Mouse (Mus musculus) hindbrain, embryonic 13.5 days (tissue): ENCODE results near the gene Mtcl1. TPM values are rescaled to one million over a fixed set of nuclear protein-coding genes. Genes with fewer than 3 reads are reported as not detected.

Experiments
- ATAC-seq: fragments of 200-750 bp; cut with Nextera tagmentation; 2 replicates; pipeline ENCODE4 v1.8.0; 2017; ENCODE audit warnings: moderate TSS enrichment; ENCODE audit not compliant: low FRiP score
- H3K27ac ChIP-seq: fragments of 300-500 bp; sonication (generic); 2 replicates; pipeline ENCODE4 v1.5.1; 2015; ENCODE audit warnings: inconsistent platforms, mild to moderate bottlenecking, moderate library complexity
- H3K27me3 ChIP-seq: fragments of 300-500 bp; sonication (generic); 2 replicates; pipeline ENCODE4 v1.6.1; 2015; ENCODE audit warnings: mild to moderate bottlenecking, inconsistent platforms
- H3K36me3 ChIP-seq: fragments of 300-500 bp; sonication (generic); 2 replicates; pipeline ENCODE4 v1.6.1; 2015; ENCODE audit warnings: mild to moderate bottlenecking, inconsistent platforms
- H3K4me1 ChIP-seq: fragments of 300-500 bp; sonication (generic); replicated peaks from 2 replicates; pipeline ENCODE4 v1.6.1; 2015; ENCODE audit warnings: inconsistent platforms
- H3K4me2 ChIP-seq: fragments of 300-500 bp; sonication (generic); 2 replicates; pipeline ENCODE4 v1.6.1; 2015; ENCODE audit warnings: inconsistent platforms, mild to moderate bottlenecking, moderate library complexity
- H3K4me3 ChIP-seq: fragments of 300-500 bp; sonication (generic); 2 replicates; pipeline ENCODE4 v1.5.1; 2015; ENCODE audit warnings: mild to moderate bottlenecking, inconsistent platforms
- H3K9ac ChIP-seq: fragments of 300-500 bp; sonication (generic); 2 replicates; pipeline ENCODE4 v1.6.1; 2015; ENCODE audit warnings: mild to moderate bottlenecking, inconsistent platforms
- H3K9me3 ChIP-seq: fragments of 300-500 bp; sonication (generic); 2 replicates; pipeline ENCODE4 v1.6.1; 2016; ENCODE audit warnings: inconsistent platforms
- WGBS: fragments of 180-500 bp; shearing (Covaris S2); methylation state at CpG from one replicate; pipeline ENCODE4 v1.1.7; 2015; 5-methylcytosine and 5-hydroxymethylcytosine counted together
- polyA plus RNA-seq: library from polyadenylated mRNA; unstranded; fragments of >200 nt; fragmentation: Nextera tagmentation; extraction: Ambion mirVana; gene quantifications from 2 replicates; pipeline ENCODE4 v1.2.1, GENCODE M21; 2015

Mtcl1 gene
- polyA plus RNA-seq, 1 experiment from 2014 or later, result 50.9 TPM

DNA sequence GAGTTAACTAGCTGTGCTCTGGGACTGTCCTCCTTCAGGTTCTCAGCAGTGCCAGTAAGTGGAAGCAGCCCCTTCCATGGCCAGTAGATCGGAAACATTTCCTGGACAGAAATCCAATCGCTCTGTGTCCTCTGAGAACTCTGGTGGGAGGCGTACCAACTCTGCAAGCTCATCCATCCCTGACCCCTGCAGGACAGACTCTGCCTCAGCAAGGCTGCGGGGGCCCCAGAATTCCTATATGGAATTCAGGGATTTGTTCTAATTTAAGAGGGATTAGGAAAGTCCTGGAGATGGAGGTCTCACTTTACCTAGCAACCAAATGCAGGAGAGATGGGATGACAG is 123.4 kb downstream of the Mtcl1 start:
- ATAC-seq, result no peak
- Histone ChIP-seq H3K27ac (peak overlapping the region; percentile 88), H3K4me3 (no peak overlapping the region), H3K27me3 (no peaks in the 10 kb centered on the region), H3K9ac (0 out of 2 replicates have a peak overlapping the region, but pooled peaks have one; percentile 61), H3K36me3 (no peaks in the 10 kb centered on the region), H3K4me1 (peaks cover 26% of the 10 kb centered on the region), H3K9me3 (no peaks in the 10 kb centered on the region; the same call in 1 of the 2 replicates), H3K4me2 (peak overlapping the region; percentile 49; the same call in 1 of the 2 replicates)
- 77% methylated on average over 4 of the region's 4 CpGs for WGBS

DNA sequence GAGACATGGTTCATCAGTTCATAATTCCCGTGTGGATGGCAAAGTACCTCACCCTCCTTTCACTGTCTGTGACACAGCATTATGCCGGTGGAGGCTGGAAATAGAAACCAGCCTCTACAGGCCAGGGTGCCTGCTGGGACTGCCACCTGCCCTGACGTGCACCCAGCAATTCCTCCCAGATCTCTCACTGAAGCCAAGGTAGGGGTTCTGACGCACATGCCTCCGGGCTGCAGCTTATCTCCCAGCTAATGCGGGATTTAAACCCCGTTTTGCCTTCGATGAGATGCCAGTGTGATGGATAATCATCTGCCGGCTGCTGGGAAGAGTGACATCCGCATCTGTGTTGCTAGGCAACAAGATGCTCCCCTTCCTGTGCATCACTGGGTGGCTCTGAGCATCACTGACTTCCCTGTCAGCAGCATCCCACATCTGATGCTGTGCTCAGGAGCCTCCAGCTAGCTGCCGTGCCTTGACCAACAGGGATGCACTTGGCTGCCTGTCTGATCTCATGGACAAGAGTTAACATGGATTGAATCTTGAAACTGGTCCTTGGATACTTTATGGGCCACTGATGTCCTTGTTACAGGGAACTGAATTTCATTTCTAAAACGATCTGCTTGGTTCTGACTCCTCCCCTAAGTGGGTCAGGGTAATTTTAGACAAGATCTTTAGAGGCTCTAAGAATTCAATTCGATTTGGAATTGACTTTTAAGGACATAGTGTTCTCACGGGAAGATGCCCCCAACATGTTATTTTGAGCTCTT is 123.9 kb downstream of the Mtcl1 start:
- ATAC-seq, result peak; percentile 92
- H3K9me3 ChIP-seq, result no peaks in the 10 kb centered on the region; the same call in 1 of the 2 replicates
- peak overlapping the region; percentile 21 for H3K4me3 ChIP-seq
- WGBS, result 32% methylated on average over 14 of the region's 14 CpGs
- H3K4me1 ChIP-seq, result peaks cover 26% of the 10 kb centered on the region
- H3K9ac ChIP-seq, result peak overlapping the region; percentile 61
- H3K27ac ChIP-seq, result peak overlapping the region; percentile 88
- H3K36me3 ChIP-seq, result no peaks in the 10 kb centered on the region
- no peaks in the 10 kb centered on the region for H3K27me3 ChIP-seq
- H3K4me2 ChIP-seq, result peak overlapping the region; percentile 49

DNA sequence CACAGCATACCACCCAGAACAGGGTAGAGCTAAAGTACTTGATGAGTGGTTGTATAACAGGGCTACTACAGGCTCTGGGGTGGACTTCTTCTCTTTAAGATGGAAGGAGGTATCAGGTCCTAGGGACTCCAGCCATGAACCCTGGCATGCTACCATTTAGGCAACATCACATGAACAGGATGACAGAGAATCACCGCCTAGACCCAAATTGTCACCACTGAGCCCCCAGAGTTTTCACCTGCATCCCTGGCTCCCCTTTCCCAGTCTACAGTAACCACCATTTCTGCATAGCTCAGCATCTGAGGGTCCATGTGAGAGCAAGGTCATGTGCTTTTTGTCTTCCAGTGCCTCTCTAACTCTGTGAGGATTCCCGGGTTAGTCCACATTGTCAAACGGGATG is 124.7 kb downstream of the Mtcl1 start:
- Histone ChIP-seq H3K27me3 (no peaks in the 10 kb centered on the region), H3K4me3 (no peak overlapping the region), H3K27ac (peak overlapping the region; percentile 88), H3K9me3 (no peaks in the 10 kb centered on the region; the same call in 1 of the 2 replicates), H3K9ac (no peak overlapping the region), H3K36me3 (no peaks in the 10 kb centered on the region), H3K4me1 (peaks cover 26% of the 10 kb centered on the region), H3K4me2 (no peak overlapping the region)
- WGBS, result 79% methylated on average over 3 of the region's 3 CpGs
- ATAC-seq, result no peak

DNA sequence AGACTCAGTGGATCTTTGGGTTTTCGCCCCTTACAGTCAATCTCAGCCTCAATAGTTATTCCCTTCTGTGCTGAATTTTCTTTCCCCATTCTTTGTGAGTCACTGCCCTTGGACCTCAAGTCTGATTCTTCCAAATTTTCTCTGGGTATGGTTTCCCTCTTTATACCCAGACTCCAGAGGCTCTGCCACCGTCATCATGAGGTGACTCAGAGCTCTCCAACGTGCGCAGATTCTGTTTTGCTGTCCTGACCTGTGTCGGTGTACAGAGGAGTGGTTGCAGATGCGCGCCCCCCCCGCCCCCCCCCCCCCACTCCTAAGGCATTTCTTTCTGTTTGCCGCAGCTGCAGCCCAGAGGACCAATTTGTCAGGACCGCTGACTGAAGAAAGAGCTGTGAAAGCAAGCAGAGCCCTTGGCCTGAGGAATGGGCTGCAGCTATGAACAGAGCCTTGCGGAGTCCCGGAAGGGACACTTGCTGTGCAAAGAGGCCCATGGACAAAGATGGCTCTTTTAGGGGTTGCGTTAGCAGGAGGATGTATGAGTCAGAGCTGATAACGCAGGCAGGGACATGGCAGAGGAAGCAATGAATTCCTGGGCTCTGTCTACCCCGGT is 126.8 kb downstream of the Mtcl1 start:
- 65% methylated on average over 15 of the region's 15 CpGs for WGBS
- Histone ChIP-seq H3K9me3 (no peaks in the 10 kb centered on the region; the same call in 1 of the 2 replicates), H3K4me1 (peaks cover 26% of the 10 kb centered on the region), H3K27me3 (no peaks in the 10 kb centered on the region), H3K36me3 (no peaks in the 10 kb centered on the region), H3K27ac (no peak overlapping the region), H3K4me3 (no peak overlapping the region), H3K4me2 (no peak overlapping the region), H3K9ac (no peak overlapping the region)
- no peak for ATAC-seq

DNA sequence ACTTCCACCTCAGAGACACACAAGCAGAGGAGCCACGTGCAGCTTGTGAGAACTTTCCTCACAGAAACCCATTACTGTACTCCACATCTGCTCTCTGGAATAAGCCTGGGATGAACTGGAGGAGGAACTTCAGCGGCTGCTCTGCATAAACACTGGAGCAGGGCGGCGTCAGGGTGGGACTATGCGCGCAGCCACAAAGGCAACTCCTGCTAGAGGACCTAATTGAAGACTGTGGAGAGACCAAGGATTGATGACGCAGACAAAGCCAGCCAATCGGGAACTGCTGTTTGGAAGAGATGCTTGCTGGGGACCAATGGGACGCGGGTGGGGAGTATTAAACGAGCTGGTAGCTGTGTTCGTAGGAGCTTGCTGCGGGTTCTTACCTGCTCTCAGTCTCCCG is 127.6 kb downstream of the Mtcl1 start:
- H3K9me3 ChIP-seq, result no peaks in the 10 kb centered on the region
- no peak overlapping the region for H3K4me3 ChIP-seq
- H3K9ac ChIP-seq, result no peak overlapping the region
- no peak for ATAC-seq
- peaks cover 26% of the 10 kb centered on the region for H3K4me1 ChIP-seq
- no peaks in the 10 kb centered on the region for H3K27me3 ChIP-seq
- H3K27ac ChIP-seq, result no peak overlapping the region
- H3K4me2 ChIP-seq, result no peak overlapping the region
- 81% methylated on average over 14 of the region's 14 CpGs for WGBS
- H3K36me3 ChIP-seq, result no peaks in the 10 kb centered on the region

DNA sequence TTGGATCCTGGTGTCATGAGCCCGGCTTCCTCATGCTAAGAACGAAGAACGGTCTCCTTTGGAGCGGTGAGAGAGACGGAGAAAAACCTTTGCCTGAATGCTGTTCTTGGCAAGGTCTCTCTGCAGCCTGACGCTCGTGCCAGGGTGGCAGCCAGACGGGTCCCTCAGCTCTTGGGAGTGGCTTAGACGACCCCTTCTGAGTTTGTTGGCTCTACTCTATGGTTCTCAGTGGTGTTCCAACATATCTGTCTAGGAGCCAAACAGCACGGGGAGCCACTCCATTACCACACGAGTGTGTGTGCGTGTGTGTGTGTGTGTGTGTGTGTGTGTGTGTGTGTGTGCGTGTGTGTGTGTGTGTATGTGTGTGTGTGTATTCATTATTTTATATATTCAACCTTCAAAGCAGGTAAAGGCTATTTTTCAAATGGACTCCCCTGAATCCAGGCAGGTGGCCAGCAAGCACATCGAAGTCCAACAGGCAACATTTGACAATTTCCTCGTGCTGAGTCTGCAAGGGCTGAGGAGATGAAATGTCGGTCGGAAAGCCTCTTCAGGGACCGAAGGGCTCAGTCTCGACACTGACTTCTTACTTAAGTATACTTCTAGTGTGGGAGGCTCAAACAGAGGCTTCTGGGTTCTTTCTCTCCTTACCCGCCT is 128.7 kb downstream of the Mtcl1 start:
- H3K4me1 ChIP-seq, result peaks cover 18% of the 10 kb centered on the region
- no peak overlapping the region for H3K4me3 ChIP-seq
- 84% methylated on average over 20 of the region's 20 CpGs for WGBS
- H3K9me3 ChIP-seq, result no peaks in the 10 kb centered on the region
- no peak for ATAC-seq
- H3K36me3 ChIP-seq, result no peaks in the 10 kb centered on the region
- H3K9ac ChIP-seq, result no peak overlapping the region
- H3K27me3 ChIP-seq, result no peaks in the 10 kb centered on the region
- H3K4me2 ChIP-seq, result no peak overlapping the region
- H3K27ac ChIP-seq, result no peak overlapping the region

DNA sequence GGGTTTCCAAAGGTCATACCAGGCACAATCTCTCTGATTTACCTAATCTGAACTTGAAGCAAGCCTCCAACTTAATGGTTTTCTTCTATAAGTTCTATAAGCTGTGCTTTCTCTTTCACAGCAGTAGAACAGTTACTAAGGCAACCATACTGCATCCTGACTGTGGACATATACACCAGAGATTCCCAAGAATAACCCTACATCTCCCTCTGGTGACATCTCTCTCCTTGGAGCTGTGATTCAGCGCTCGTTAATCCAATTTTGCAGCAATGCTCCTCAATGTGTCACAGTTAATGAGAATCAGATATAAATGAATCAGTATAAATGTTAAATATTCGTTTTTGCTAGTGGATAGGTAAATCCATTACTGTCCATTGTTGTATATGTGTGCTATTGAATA is 131.5 kb downstream of the Mtcl1 start:
- no peak overlapping the region for H3K4me3 ChIP-seq
- H3K36me3 ChIP-seq, result no peaks in the 10 kb centered on the region
- H3K9ac ChIP-seq, result no peak overlapping the region
- no peak for ATAC-seq
- H3K4me1 ChIP-seq, result peaks cover 23% of the 10 kb centered on the region
- H3K4me2 ChIP-seq, result no peak overlapping the region
- H3K27me3 ChIP-seq, result no peaks in the 10 kb centered on the region
- no peak overlapping the region for H3K27ac ChIP-seq
- no peaks in the 10 kb centered on the region for H3K9me3 ChIP-seq
- 80% methylated on average over 3 of the region's 3 CpGs for WGBS

DNA sequence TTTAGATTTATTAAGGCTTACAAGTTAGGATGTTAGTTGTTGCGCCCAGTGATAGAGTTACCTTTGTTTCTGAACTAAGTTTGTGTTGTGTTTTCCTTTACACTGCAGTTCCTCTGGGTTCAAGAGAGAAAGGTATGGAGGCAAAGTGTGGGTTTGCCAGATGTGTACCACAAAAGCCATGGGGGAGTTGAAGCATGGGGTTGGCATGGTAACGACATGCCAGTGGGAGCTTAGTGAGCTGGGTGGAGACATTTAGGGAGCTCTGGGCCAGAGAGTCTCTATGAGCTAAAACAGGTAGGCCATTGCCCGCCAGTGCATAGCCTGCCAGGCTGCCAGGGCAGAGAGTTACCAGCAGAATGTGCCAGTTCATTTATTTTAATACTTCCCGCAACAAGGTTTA is 132.0 kb downstream of the Mtcl1 start:
- no peak for ATAC-seq
- Histone ChIP-seq H3K4me2 (no peak overlapping the region), H3K4me3 (no peak overlapping the region), H3K27ac (no peak overlapping the region), H3K9ac (no peak overlapping the region), H3K9me3 (no peaks in the 10 kb centered on the region), H3K27me3 (no peaks in the 10 kb centered on the region), H3K4me1 (peaks cover 19% of the 10 kb centered on the region), H3K36me3 (no peaks in the 10 kb centered on the region)
- 88% methylated on average over 4 of the region's 4 CpGs for WGBS

DNA sequence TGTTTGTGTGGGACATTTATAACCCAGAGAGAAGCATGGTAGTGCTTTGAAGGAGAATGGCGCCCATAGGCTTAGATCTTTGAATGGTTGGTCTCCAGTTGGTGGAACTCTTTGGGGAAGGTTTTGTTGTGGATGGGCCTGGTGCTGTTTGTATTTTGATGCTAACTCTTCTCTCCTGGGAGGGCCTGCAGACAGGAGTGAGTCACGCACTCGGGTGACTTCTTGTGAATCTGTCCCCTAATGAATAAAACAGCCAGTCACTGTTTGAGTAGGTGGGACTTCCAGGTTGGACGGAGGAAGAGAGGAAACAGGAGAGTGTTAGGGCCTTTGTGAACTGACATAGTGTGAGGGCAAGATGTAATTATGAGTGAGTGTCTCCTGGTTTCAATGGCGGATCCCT is 132.4 kb downstream of the Mtcl1 start:
- no peak for ATAC-seq

DNA sequence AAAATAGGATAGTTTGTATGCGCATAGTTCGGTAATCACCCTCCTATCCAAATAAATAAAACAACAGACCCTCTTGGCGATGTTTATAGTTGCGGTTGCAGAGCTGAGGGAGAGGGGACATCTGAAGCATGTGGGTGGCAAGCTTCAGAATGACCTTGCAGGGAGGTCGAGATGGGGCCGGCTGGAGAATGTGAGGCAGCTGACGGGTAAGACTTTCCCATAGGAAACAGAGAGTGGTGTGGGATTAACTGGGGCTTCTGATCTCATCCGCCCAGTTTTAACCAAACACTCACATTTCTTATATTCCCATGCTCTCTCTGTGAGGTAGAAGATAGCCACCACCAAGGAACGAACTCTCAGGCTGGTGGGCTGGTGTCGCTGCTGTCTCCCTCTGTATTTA is 134.1 kb downstream of the Mtcl1 start:
- Histone ChIP-seq H3K36me3 (no peaks in the 10 kb centered on the region), H3K9me3 (no peaks in the 10 kb centered on the region), H3K9ac (0 out of 2 replicates have a peak overlapping the region, but pooled peaks have one; percentile 29), H3K27ac (peak overlapping the region; percentile 30; the same call in 1 of the 2 replicates), H3K4me1 (peaks cover 19% of the 10 kb centered on the region), H3K4me2 (no peak overlapping the region), H3K27me3 (no peaks in the 10 kb centered on the region), H3K4me3 (no peak overlapping the region)
- WGBS, result 36% methylated on average over 10 of the region's 10 CpGs
- no peak for ATAC-seq

More for the DNA sequence above, 132.4 kb downstream of the Mtcl1 start:
- Histone ChIP-seq H3K27me3 (no peaks in the 10 kb centered on the region), H3K9ac (no peak overlapping the region), H3K27ac (no peak overlapping the region), H3K36me3 (no peaks in the 10 kb centered on the region), H3K4me2 (no peak overlapping the region), H3K9me3 (no peaks in the 10 kb centered on the region), H3K4me1 (peaks cover 19% of the 10 kb centered on the region), H3K4me3 (no peak overlapping the region)
- 85% methylated on average over 5 of the region's 5 CpGs for WGBS

DNA sequence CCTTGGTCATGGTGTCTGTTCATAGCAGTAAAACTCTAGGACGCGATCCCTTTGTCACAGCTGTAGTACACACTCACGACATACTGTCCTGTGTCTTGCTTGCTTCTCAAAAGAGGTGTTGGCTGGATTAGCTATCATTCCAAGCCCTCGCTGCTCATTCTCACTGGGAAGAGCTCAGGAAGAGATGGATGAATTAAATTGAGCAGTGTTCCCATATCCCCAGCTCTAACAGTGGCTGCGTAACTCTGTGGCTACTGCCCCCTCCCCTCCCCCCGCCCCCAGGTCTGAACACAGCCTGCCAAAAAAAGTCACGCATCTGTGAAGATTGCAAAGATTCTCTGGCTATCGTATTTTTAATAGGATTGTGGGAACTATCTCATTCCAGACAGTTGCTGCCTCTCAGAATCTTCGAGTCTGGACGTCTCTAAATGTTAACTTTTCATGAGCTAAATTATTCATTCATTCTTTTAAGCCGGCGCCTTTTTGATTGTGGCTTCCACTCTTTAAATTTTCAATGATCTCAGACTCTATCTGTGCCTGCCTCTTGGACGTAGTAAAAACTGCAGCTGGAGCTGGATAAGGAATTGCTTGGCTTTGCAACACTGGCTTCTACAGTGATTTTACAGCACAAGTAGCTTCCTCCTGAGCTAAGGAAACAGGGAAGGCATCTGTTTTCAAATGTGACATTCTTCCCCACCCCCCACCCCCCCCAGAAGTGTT is 134.8 kb downstream of the Mtcl1 start:
- Histone ChIP-seq H3K27me3 (no peaks in the 10 kb centered on the region), H3K4me3 (no peak overlapping the region), H3K4me1 (peaks cover 19% of the 10 kb centered on the region), H3K9me3 (no peaks in the 10 kb centered on the region), H3K27ac (peak overlapping the region; percentile 30; the same call in 1 of the 2 replicates), H3K4me2 (no peak overlapping the region), H3K36me3 (no peaks in the 10 kb centered on the region), H3K9ac (no peak overlapping the region)
- no peak for ATAC-seq
- WGBS, result 59% methylated on average over 13 of the region's 13 CpGs

DNA sequence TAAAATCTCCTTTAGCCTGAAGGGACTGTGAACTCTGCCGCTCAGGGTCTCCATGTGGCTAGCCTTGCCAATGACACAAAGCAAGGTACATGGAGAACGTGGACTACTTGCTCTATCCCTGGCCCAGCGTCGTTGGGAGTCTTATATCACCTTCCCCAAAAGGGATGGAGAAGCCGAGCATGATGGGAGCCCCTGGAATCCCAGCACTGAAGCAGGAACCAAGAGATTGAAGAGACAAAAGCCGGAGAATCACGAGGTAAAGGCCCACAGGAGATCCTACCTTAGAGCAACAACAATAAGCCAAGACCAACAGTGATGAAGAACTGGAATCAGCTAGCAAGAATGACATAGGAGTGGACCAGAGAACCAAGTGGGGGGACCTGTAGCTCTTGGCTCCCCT is 147.6 kb downstream of the Mtcl1 start:
- Histone ChIP-seq H3K4me3 (no peak overlapping the region), H3K4me1 (no peaks in the 10 kb centered on the region), H3K9ac (no peak overlapping the region), H3K36me3 (no peaks in the 10 kb centered on the region), H3K4me2 (no peak overlapping the region), H3K27ac (no peak overlapping the region), H3K9me3 (no peaks in the 10 kb centered on the region), H3K27me3 (no peaks in the 10 kb centered on the region)
- ATAC-seq, result no peak
- 89% methylated on average over 7 of the region's 7 CpGs for WGBS
